Mouse (Mus musculus): ENCODE measurements around the gene C8a. TPM values are rescaled to one million over a fixed set of nuclear protein-coding genes. Genes with fewer than 3 reads are reported as not detected.

C8a gene
- polyA plus RNA-seq, 1 experiment, result not detected

DNA sequence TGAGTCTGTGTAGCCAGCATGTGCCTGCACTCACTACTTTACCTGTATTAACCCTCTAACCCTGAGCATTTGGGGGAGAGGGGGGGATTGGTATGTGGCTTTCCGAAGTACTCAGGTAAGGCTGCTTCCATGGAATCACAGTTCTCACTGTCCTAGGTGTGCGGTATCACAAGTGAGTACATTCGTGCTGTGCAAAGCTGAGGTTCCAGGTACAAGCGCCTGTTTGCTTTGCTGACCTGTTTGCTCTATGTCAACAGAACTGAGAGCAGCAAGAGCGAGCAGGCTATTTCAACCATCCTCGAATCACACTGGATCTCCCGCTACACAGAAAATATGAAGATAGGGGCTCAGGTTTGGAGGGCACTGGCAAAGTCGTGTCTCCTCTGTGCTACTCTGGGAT lies 110.1 kb downstream of the C8a start, which contains the start of gene C8b:
TSS of gene C8b (plus strand) at position 253 of the 400 bp plus-strand sequence.
- no peaks in the 10 kb centered on the region for H3K27me3 ChIP-seq (ENCODE audit: control insufficient read depth, insufficient read depth, insufficient read length)
- no peaks in the 10 kb centered on the region for H3K36me3 ChIP-seq (ENCODE audit: control insufficient read depth, insufficient read depth)
- H3ac ChIP-seq (ENCODE audit: control insufficient read depth, insufficient read length), result no peak within 1 kb of the TSS
- no peak within 1 kb of the TSS for H3K4me2 ChIP-seq (ENCODE audit: low read depth)
- H3K4me3 ChIP-seq, result no peak within 1 kb of the TSS
- TF ChIP-seq MAX (IDR thresholded peaks at IDR 0.05; ENCODE audit: low read depth) (no peak), POLR2A (IDR thresholded peaks at IDR 0.05; ENCODE audit: insufficient read length, low read depth) (no peak), TCF12 (IDR thresholded peaks at IDR 0.05; ENCODE audit: insufficient read depth, poor library complexity, severe bottlenecking) (no peak), REST (IDR thresholded peaks at IDR 0.05; ENCODE audit: insufficient read depth, insufficient read length) (no peak), TCF3 (IDR thresholded peaks at IDR 0.05; ENCODE audit: insufficient read length, low read depth) (no peak), MYOG (IDR thresholded peaks at IDR 0.05; ENCODE audit: control insufficient read depth in 1 of 3, insufficient read depth in 1 of 3, insufficient read length in 2 of 3, low read depth in 2 of 3) (no peak), SRF (IDR thresholded peaks at IDR 0.05; ENCODE audit: control insufficient read depth, insufficient read length, low read depth) (no peak), E2F4 (IDR thresholded peaks at IDR 0.05; ENCODE audit: insufficient read depth) (no peak), POLR2AphosphoS2 (IDR thresholded peaks at IDR 0.05; ENCODE audit: insufficient read length, low read depth) (no peak), MYOD1 (IDR thresholded peaks at IDR 0.05; ENCODE audit: control insufficient read depth in 1 of 3, insufficient read length in 2 of 3, low read depth in 2 of 3) (no peak), CEBPB (IDR thresholded peaks at IDR 0.05; ENCODE audit: insufficient read depth, poor library complexity, severe bottlenecking) (no peak), USF1 (IDR thresholded peaks at IDR 0.05; ENCODE audit: low read depth) (no peak)
- H3K79me2 ChIP-seq (ENCODE audit: control insufficient read depth, insufficient read depth), result no peaks in the 10 kb centered on the region

Other genes starting within 250 kb of the C8a start
- gene C8b, start 110.1 kb downstream of the C8a start, polyA plus RNA-seq (2012; fragmentation: generic; extraction: Trizol), result not detected
- not detected for gene Gm17662, start 19.1 kb downstream of the C8a start, polyA plus RNA-seq (2012; fragmentation: generic; extraction: Trizol)
- 0.08 TPM for gene Fyb2, start 37.1 kb upstream of the C8a start, polyA plus RNA-seq (2012; fragmentation: generic; extraction: Trizol)
- 2.2 TPM for gene Prkaa2, start 233.5 kb upstream of the C8a start, polyA plus RNA-seq (2012; fragmentation: generic; extraction: Trizol)

Data from myocyte (in vitro differentiated cells).